Mouse (Mus musculus) embryonic fibroblast, embryonic 13.5 days (primary cell): ENCODE results near the gene Rhd. TPM values are rescaled to one million over a fixed set of nuclear protein-coding genes. Genes with fewer than 3 reads are reported as not detected.
A peak's percentile ranks its signal among the peaks of the same experiment; 100 is the strongest.

Source experiments
- H3K27ac ChIP-seq: 2 replicates; pipeline ENCODE4 v1.5.1; 2012; ENCODE audit warnings: low read length, control low read depth, inconsistent platforms; ENCODE audit not compliant: insufficient read depth
- H3K4me1 ChIP-seq: 2 replicates; pipeline ENCODE4 v1.6.1; 2011; ENCODE audit warnings: low read length; ENCODE audit not compliant: control insufficient read depth, insufficient read depth
- H3K4me3 ChIP-seq: 2 replicates; pipeline ENCODE4 v1.5.1; 2011; ENCODE audit warnings: mild to moderate bottlenecking, control low read depth, low read length; ENCODE audit not compliant: insufficient read depth
- CTCF ChIP-seq: IDR thresholded peaks from 2 replicates; pipeline ENCODE4 v1.5.1; 2011; ENCODE audit warnings: mild to moderate bottlenecking, control low read depth, low read length, moderate library complexity, borderline replicate concordance; ENCODE audit not compliant: insufficient read depth
- POLR2A ChIP-seq: IDR thresholded peaks from 2 replicates; pipeline ENCODE4 v1.6.1; 2011; ENCODE audit warnings: low read depth, mild to moderate bottlenecking, control low read depth, low read length, moderate library complexity
- polyA plus RNA-seq: library from polyadenylated mRNA; stranded (reverse); fragments of >200 nt; gene quantifications from 2 replicates; pipeline ENCODE4 v1.2.4, GENCODE M21; 2011; ENCODE audit warnings: low read depth; ENCODE audit not compliant: missing spikeins, insufficient read length

Rhd gene
- polyA plus RNA-seq, 1 experiment = 0.51 TPM

GRCm38 (mm10) chr4:134840231-134840630 is 24.1 kb upstream of the Rhd start:
- H3K27ac ChIP-seq = no peak overlapping the region
- TF ChIP-seq CTCF (no peak), POLR2A (no peak)
- H3K4me3 ChIP-seq = no peak overlapping the region
- peaks cover 6% of the 10 kb centered on the region; the same call in 1 of the 2 replicates for H3K4me1 ChIP-seq

- Histone ChIP-seq H3K4me3 (no peak overlapping the region), H3K27ac (no peak overlapping the region), H3K4me1 (peaks cover 14% of the 10 kb centered on the region)
- TF ChIP-seq CTCF (no peak), POLR2A (no peak)
Observed at GRCm38 (mm10) chr4:134843566-134843965, 20.8 kb upstream of the Rhd start.

DNA sequence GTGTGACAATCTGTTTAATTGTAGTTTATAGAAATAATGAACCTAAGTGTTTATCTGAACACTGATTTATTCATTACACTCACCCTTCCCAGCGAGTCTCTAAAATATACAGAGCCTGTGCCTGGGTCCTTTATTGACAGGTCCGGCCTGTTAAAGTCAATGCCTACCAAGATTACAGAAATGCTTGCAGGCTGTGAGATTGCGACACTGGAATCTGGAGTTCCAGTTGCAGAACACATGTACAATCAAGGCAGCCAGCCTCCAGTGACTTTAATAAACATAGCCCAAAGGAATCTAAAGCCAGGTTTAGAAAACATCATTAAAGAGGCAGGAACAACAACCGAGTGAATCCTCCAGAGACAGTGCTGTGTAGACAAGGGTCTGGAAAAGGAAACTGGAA is 16.7 kb upstream of the Rhd start:
- Histone ChIP-seq H3K4me1 (peaks cover 14% of the 10 kb centered on the region), H3K27ac (no peak overlapping the region), H3K4me3 (no peak overlapping the region)
- TF ChIP-seq POLR2A (no peak), CTCF (no peak)

DNA sequence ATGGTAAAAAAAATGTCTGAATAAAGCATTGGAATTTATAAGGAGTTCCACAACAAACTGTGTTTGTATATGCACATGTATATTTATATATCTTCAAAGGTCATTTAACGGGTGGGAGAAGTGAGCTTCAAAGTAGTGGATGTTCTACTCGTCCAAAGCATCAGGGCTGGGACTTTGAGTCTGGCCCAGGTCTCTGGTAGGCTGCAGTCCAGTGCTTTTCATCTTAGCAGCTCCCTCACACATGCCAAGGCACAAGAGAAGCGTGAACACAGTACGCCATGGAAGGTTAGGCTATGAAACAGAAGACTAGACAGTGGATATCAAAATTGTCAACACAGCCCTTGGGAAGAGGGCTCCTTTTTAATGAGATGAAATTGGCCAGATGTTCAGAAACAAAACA is 13.8 kb upstream of the Rhd start:
- Histone ChIP-seq H3K4me3 (no peak overlapping the region), H3K4me1 (peaks cover 13% of the 10 kb centered on the region), H3K27ac (no peak overlapping the region)
- TF ChIP-seq POLR2A (no peak), CTCF (no peak)

DNA sequence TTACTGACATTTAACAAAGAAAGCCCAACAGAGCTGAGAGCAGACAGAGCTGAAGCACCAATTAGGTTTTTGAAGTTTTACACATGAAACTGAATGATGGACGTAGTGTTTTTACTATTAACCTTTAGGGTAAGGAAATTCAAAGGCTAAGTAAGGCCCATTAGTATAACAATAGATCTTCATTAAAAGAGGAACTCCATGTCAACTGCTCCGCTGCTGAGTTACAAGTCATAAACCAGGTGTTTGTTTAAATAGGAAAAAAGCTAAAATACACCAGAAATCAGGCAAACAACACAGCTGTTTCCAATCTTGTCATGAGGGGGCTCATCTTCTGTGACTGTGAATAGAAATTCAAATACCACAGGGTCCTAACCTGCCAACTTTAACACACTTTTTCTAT is 13.1 kb upstream of the Rhd start:
- no peak overlapping the region for H3K4me3 ChIP-seq
- H3K4me1 ChIP-seq = peaks cover 8% of the 10 kb centered on the region
- no peak overlapping the region for H3K27ac ChIP-seq
- TF ChIP-seq POLR2A = no peak
- no peak for TF ChIP-seq CTCF

DNA sequence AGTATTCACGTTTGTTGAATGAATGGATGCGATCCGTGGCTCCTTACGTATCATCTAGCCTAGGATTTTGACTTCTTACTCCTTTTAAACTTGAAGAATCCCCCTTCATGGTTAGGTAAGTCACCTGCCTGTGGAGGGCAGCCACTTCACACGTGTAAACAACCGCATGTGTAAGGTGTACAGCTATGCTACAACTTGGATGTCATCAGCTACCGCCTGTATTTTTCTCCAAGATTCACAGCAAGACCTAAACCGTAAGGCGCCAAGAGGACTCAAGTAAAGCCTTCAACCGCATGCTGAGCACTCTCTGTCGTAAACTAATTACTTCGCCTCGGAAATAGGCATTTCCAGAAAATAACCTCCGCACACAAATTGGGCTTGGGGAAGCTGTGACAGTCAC is 12.5 kb upstream of the Rhd start:
- no peak for TF ChIP-seq CTCF
- no peak for TF ChIP-seq POLR2A
- Histone ChIP-seq H3K4me1 (peaks cover 4% of the 10 kb centered on the region; the same call in 1 of the 2 replicates), H3K27ac (no peak overlapping the region), H3K4me3 (peak overlapping the region; percentile 93)

DNA sequence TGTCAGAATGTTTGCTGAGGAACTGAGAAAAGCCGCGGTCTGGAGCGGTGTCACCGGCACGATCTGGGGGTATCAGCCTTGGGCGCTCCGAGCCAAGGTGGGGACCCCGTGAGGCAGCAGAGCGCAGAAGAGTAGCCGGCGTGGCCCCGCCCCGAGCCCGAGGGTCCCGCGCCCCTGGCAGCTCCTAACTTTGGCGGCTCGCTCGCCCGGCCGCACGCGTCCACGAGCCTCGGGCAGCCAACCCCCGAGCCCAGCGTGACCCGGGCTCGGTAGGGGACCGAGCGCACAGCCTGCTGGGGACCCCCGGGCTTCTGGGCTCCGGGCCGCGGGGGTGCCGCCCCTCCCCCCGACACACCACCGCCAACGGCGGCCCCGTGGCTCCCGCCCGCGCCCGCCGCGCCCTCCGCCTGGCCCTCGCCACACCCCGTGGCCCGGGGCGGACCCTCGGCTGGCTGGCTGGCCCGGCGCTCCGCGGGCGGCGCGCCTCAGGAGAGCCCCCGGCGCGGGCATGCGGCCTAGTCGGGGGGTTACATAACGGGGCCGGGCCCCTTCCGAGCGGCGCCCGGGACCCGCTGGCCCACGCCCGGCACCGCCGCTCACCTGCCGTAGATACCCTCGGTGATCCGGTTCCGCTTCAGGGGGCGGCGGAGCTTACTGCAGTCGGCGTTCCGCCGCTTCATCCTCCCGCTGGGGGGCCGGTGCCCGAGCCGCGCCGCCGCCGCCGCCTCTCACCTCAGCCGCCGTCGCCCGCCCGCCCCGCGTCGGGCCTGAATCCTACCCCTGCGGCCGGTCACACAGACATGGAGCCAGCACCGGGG is 11.7 kb upstream of the Rhd start:
- no peak for TF ChIP-seq CTCF
- H3K27ac ChIP-seq = no peak overlapping the region
- H3K4me3 ChIP-seq = peak overlapping the region; percentile 93
- peaks cover 3% of the 10 kb centered on the region; the same call in 1 of the 2 replicates for H3K4me1 ChIP-seq

DNA sequence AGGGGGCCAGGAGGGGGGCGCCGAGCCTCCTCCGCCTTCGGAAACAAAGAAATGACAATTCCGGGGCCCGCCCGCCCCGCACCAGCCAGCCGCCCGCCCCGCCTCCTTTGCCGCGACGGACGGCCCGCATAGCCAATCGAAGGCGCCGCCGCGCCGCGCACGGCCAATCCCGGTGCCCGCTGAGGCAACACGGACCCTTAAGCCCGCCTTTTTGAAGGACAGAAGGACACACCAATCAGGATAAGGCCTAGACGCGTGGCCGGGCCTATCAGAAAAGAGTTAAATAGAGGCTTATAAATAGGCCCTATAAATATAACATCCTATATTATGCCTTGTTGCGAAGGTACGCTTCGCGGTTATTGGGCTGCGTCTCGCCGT is 11.1 kb upstream of the Rhd start, which contains the start of gene Maco1:
Maco1 (minus strand) TSS at position 87 of the 378 bp plus-strand sequence.
- H3K4me1 ChIP-seq = no peaks in the 10 kb centered on the region
- H3K27ac ChIP-seq = peak within 1 kb of the TSS; percentile 43; the same call in 1 of the 2 replicates
- no peak for TF ChIP-seq CTCF
- TF ChIP-seq POLR2A = no peak
- H3K4me3 ChIP-seq = peak within 1 kb of the TSS; percentile 93

DNA sequence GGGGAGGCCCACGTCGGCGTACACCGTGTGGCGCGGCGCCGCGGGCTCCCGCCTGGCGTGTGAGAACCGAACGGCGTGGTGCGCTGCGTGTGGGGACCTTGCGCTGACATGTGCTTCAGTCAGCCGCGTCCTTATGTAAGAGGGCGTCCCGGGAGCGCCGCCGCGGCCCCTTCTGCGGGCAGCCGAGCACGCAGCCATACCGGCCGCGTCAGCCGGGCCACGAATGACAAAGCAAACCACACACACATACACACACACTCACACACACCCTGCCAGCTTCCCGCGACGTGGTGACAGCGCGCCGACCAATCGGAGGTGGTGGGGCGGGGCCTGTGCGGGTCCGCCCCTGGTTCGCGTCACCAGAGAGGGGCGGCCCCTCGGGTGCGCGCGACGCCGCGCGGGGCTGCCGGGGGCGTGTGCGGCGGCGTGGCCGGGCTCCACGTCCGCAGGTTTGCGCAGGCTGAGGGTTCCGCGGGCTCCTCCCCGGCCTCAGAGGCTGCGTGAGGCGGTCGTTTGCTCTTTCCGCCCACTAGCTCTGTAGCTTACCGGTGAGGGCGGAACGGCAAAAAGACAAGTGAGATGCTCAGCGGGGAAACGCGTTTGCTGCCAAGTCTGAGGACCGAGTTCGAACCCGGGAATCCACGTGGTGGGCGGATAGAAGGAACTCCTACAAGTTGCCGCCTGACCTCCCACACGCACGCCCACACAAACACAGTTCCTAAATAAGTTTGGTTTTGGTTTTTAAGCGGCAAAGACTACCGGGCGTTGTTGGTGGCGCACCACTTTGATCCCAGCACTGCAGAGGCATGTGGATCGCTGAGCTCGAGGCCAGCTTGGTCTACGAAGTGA is 10.5 kb upstream of the Rhd start:
- H3K4me1 ChIP-seq = no peaks in the 10 kb centered on the region
- TF ChIP-seq POLR2A (peak; percentile 63), CTCF (no peak)
- peak overlapping the region; percentile 88 for H3K4me3 ChIP-seq
- H3K27ac ChIP-seq = peak overlapping the region; percentile 43; the same call in 1 of the 2 replicates

DNA sequence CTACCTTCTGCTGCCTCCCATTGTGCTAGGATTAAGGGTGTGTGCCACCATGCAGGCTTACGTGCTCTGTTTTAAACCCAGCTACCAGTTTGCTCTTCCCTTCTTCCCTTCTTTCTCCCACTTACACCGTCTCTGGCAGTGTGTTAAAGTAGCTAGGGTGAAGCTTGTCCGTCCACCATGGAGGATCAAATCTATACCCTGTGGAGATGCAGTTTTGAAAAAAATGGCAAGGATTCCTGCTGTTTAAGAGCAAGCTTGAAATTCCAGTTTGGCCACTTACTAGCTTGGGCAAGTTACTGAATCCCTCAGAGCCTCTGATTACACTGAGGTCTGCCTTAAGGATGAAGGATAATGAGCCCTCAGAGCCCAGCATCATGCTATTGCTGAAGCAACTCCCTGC is 9.0 kb upstream of the Rhd start:
- no peak overlapping the region for H3K27ac ChIP-seq
- TF ChIP-seq CTCF = no peak
- TF ChIP-seq POLR2A = no peak
- H3K4me3 ChIP-seq = no peak overlapping the region
- H3K4me1 ChIP-seq = no peaks in the 10 kb centered on the region
